Mouse (Mus musculus) spleen, adult 2 months (tissue): ENCODE results near the gene Lipo3.

Source experiments
- CTCF ChIP-seq: fragments of 200-500 bp; IDR thresholded peaks from 2 replicates; pipeline ENCODE4 v1.5.1; 2011; ENCODE audit warnings: mild to moderate bottlenecking, inconsistent platforms; ENCODE audit not compliant: insufficient read depth, insufficient read length, insufficient replicate concordance; ENCODE audit errors: extremely low read depth
- POLR2A ChIP-seq: fragments of 200-500 bp; IDR thresholded peaks from 2 replicates; pipeline ENCODE4 v1.6.1; 2011; ENCODE audit warnings: low read depth, low read length, inconsistent platforms

- TF ChIP-seq POLR2A: no peak
- TF ChIP-seq CTCF: no peak
Observed at GRCm38 (mm10) chr19:33786576-33787277, 25.0 kb upstream of the Lipo3 start.
